Mouse (Mus musculus) small intestine, adult 2 months (tissue): Measurements from ENCODE around the gene Pkn2. TPM values are rescaled to one million over a fixed set of nuclear protein-coding genes. Genes with fewer than 3 reads are reported as not detected.

Experiments
- H3K27ac ChIP-seq: fragments of 200-500 bp; 2 replicates; pipeline ENCODE4 v1.5.1; 2012; ENCODE audit warnings: low read depth, low read length, control low read depth, inconsistent platforms; ENCODE audit not compliant: insufficient read depth
- H3K27me3 ChIP-seq: fragments of 200-500 bp; 2 replicates; pipeline ENCODE4 v1.6.1; 2012; ENCODE audit warnings: mild to moderate bottlenecking, moderate library complexity, low read length, inconsistent platforms; ENCODE audit not compliant: control insufficient read depth, insufficient read depth
- H3K36me3 ChIP-seq: fragments of 200-500 bp; 2 replicates; pipeline ENCODE4 v1.6.1; 2012; ENCODE audit warnings: mild to moderate bottlenecking, low read length, control low read depth, inconsistent platforms; ENCODE audit not compliant: control insufficient read depth, insufficient read depth
- H3K4me1 ChIP-seq: fragments of 200-500 bp; 2 replicates; pipeline ENCODE4 v1.6.1; 2012; ENCODE audit warnings: low read length, inconsistent platforms, mixed read lengths; ENCODE audit not compliant: control insufficient read depth, insufficient read depth, insufficient read length
- H3K4me3 ChIP-seq: fragments of 200-500 bp; 2 replicates; pipeline ENCODE4 v1.5.1; 2012; ENCODE audit warnings: low read depth, mild to moderate bottlenecking, control low read depth, inconsistent platforms, low read length, moderate library complexity
- CTCF ChIP-seq: fragments of 200-500 bp; IDR thresholded peaks from 2 replicates; pipeline ENCODE4 v1.5.1; 2012; ENCODE audit warnings: low read depth, mild to moderate bottlenecking, control low read depth, inconsistent platforms, low read length, moderate library complexity, mixed read lengths; ENCODE audit not compliant: insufficient replicate concordance, insufficient read length; ENCODE audit errors: extremely low read depth
- POLR2A ChIP-seq: fragments of 200-500 bp; IDR thresholded peaks from 2 replicates; pipeline ENCODE4 v1.6.1; 2012; ENCODE audit warnings: low read depth, mild to moderate bottlenecking, control low read depth, inconsistent platforms, low read length, moderate library complexity
- WGBS: fragments of 180-500 bp; shearing (Covaris S2); methylation state at CpG from one replicate; pipeline ENCODE4 v1.1.7; 2018; 5-methylcytosine and 5-hydroxymethylcytosine counted together
- polyA plus RNA-seq: library from polyadenylated mRNA; depleted of rRNA; stranded (reverse); fragments of >200 nt; gene quantifications from 2 replicates; pipeline ENCODE4 v1.2.3, GENCODE M21; 2012

The Pkn2 gene
- polyA plus RNA-seq, 1 experiment: 56.8 TPM

DNA sequence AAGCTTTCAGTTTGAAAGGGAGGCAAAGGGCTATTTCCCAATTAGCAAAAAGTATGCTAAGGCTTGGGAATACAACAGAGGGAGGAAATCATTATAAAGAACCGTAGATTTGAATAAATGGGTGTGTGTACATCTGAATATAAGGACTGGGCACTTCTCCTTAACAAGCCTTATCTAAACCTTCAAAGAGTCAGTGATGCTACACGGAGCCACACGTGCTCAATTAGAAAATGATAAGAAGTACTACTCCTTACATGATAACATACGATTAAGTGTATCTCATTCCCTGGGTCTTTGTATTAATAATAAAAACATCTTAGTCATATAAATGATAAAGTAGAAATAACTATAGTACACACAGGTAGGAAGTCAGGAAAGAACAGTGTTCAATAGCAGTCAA lies 47.0 kb downstream of the Pkn2 start:
- H3K27ac ChIP-seq: no peak overlapping the region
- H3K27me3 ChIP-seq: no peaks in the 10 kb centered on the region
- no peak for TF ChIP-seq CTCF
- 56% methylated on average over 4 of the region's 4 CpGs for WGBS
- H3K4me1 ChIP-seq: no peaks in the 10 kb centered on the region
- no peak overlapping the region for H3K4me3 ChIP-seq
- H3K36me3 ChIP-seq: peaks cover 16% of the 10 kb centered on the region

DNA sequence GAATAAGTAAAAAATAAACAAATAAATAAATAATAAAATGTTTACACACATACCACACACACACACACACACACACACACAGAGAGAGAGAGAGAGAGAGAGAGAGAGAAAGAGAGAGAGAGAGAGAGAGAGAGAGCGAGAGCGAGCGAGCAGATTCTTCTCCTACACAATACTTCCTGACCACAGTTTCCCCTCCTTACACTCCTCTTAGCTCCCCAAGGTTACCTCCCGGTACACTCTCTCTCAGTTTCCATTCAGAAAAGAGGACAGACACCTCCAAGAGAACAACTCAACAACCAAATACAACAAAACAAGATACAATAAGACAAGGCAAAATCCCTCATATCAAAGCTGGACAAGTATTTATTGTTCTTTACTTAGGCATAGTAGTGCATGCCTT lies 47.8 kb downstream of the Pkn2 start:
- Histone ChIP-seq H3K4me1 (no peaks in the 10 kb centered on the region), H3K4me3 (no peak overlapping the region), H3K27ac (no peak overlapping the region), H3K27me3 (no peaks in the 10 kb centered on the region), H3K36me3 (peaks cover 18% of the 10 kb centered on the region)
- 87% methylated on average over 4 of the region's 4 CpGs for WGBS
- TF ChIP-seq POLR2A (no peak), CTCF (no peak)

DNA sequence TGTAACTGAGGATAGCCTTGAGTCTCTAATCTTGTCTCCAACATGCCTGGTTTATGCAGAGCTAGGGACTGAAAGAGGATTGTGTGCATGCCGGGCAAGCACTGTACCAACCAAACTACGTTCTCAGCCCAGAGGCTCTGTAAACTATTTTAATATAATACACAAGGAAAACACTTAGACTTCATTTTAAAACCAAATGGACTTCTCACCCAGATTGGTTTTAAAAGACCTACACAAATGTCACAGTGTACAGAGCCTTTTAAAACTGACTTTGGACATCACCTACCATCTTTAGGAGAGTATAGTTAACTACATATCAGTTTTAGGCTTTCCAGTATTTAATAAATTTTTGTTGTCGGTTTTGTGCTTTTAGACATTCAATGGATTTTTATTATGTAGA lies 48.9 kb downstream of the Pkn2 start:
- TF ChIP-seq CTCF (no peak), POLR2A (no peak)
- WGBS: 92% methylated on average over 3 of the region's 3 CpGs
- H3K4me1 ChIP-seq: no peaks in the 10 kb centered on the region
- H3K27me3 ChIP-seq: no peaks in the 10 kb centered on the region
- H3K36me3 ChIP-seq: peaks cover 19% of the 10 kb centered on the region
- H3K4me3 ChIP-seq: no peak overlapping the region
- no peak overlapping the region for H3K27ac ChIP-seq

DNA sequence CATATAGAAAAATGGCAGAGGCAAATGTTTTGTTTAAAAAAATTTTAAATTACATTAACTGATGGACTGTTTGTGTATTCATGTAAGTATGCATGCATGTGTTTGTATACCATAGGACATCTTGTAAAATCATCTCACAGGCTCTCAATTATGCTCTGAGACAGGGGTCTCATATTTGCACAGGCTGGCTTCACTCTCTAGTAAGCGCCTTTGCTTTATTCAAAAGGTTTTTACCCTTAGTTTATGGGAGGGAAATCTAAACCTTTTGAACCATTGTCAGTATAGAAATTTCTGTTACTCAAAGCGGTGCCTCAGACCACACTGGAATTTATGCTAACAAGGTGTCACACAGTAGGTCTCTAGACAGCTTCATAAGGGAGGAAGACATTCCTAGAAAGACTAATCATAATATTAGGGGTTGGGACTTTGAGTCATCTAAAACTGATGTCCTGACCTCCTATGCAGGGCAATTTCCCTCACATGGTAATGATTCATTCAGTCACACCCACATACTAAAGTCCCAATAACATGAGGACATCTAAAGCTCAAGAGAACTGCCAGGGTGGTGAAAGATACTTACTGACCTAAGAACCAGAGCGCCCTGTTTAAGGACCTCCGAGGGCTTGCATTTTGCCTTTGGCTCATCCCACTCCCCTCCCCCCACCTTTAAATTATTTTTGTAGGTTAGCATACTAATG lies 55.2 kb downstream of the Pkn2 start:
- H3K4me1 ChIP-seq: no peaks in the 10 kb centered on the region; the same call in 1 of the 2 replicates
- WGBS: 76% methylated on average over 4 of the region's 4 CpGs
- TF ChIP-seq CTCF (no peak), POLR2A (no peak)
- H3K36me3 ChIP-seq: peaks cover 29% of the 10 kb centered on the region
- H3K27ac ChIP-seq: peak overlapping the region; percentile 76
- H3K27me3 ChIP-seq: no peaks in the 10 kb centered on the region
- H3K4me3 ChIP-seq: no peak overlapping the region

DNA sequence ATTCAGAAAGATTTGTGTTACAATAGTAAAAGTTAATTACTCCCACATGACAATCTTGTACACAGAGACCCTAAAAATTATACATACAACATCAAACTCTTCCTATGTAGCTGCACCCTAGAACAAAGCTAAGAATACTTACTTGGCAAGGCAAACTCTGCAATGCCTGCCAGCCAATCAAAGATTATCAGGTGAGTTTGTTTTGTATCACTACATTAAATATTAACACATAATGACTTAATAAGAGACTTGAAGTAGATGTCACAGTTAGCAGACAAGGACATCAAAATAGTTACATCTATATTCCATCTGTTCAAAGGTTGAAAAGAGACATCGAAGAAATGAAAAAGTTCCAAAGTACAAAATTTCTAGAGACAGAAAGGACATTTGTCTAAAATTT lies 58.2 kb downstream of the Pkn2 start:
- no peaks in the 10 kb centered on the region; the same call in 1 of the 2 replicates for H3K4me1 ChIP-seq
- H3K4me3 ChIP-seq: no peak overlapping the region
- WGBS: 32% methylated on average over 1 of the region's 1 CpGs
- H3K27me3 ChIP-seq: no peaks in the 10 kb centered on the region
- peaks cover 28% of the 10 kb centered on the region for H3K36me3 ChIP-seq
- TF ChIP-seq CTCF (no peak), POLR2A (no peak)
- H3K27ac ChIP-seq: no peak overlapping the region; the same call in 1 of the 2 replicates

DNA sequence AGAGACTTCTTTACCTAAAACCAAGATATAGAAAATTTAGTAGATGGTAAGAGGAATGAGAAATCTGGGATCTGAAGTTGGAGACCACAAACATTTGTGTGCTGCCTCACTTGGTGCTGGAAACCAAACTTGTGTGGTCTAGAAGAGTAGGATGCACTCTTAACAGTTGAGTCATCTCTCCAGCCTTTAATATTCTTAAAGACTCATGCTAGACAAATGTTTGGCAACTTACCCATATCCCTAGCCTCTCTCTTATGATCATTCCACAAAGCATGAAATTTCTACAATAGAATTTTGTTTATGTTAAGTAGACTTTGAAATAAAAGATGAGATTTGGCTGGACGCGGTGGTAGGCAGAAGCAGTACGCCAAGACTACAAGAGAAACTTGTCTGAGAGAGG lies 64.3 kb downstream of the Pkn2 start:
- Histone ChIP-seq H3K4me3 (no peak overlapping the region), H3K36me3 (peaks cover 29% of the 10 kb centered on the region), H3K27me3 (no peaks in the 10 kb centered on the region), H3K4me1 (no peaks in the 10 kb centered on the region), H3K27ac (no peak overlapping the region)
- no peak for TF ChIP-seq POLR2A
- no peak for TF ChIP-seq CTCF
- 96% methylated on average over 3 of the region's 3 CpGs for WGBS

DNA sequence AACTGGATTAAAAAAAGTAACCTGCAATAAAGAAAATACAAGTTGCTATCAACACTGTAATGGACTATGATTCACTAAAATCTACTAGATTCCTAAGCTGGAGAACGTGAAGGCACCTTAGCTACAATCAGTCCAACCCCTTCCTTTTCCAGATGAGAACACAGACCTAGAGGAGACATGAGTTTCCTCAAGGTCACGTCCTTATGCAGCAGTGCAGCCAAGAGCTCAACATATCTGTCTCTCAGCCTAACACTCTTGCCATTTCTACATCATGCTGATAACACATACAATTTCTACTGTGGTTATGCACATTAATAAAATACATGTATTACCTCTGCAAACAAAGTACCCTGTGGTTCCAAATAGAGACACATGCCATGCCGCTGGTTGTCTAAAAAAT lies 70.2 kb downstream of the Pkn2 start:
- Histone ChIP-seq H3K36me3 (peaks cover 37% of the 10 kb centered on the region), H3K4me3 (no peak overlapping the region), H3K27me3 (no peaks in the 10 kb centered on the region), H3K4me1 (no peaks in the 10 kb centered on the region), H3K27ac (no peak overlapping the region)
- 91% methylated on average over 3 of the region's 3 CpGs for WGBS
- no peak for TF ChIP-seq CTCF
- TF ChIP-seq POLR2A: no peak
